Mouse (Mus musculus) left cerebral cortex, postnatal 36 days (tissue): ENCODE measurements around the gene Cntnap1. TPM values are rescaled to one million over a fixed set of nuclear protein-coding genes. Genes with fewer than 3 reads are reported as not detected.
A peak's percentile ranks its signal among the peaks of the same experiment; 100 is the strongest.

Experiments used
- DNase-seq, 2 experiments: peaks; one replicate each; pipeline ENCODE4 v3.0.0; 2021 to 2022; ENCODE audit warnings: low spot score in 2 of 2, mixed read lengths in 1 of 2
- intact Hi-C: fragments of 180-260 bp; cut with DNase I; formaldehyde crosslinking; loops from one replicate; pipeline ENCODE4 v1.15.1; 2025
- microRNA-seq: library from miRNA; unstranded; fragments of <30 nt; microRNA quantifications from one replicate; pipeline ENCODE4 v1.2.0, GENCODE M21; 2022
- total RNA-seq, 2 experiments: library from RNA; stranded (reverse); gene quantifications; 2 replicates each; pipeline ENCODE4 v1.2.3; 2021

The Cntnap1 gene
- total RNA-seq, 2 experiments from 2014 or later, result 167 to 172 TPM

GRCm38 (mm10) chr11:101233240-101233639 is 62.9 kb downstream of the Cntnap1 start:
- DNase-seq, result no peak
- intact Hi-C loops, result no loop called here

GRCm38 (mm10) chr11:101234124-101234523 is 63.8 kb downstream of the Cntnap1 start:
- intact Hi-C loops, result no loop called here
- DNase-seq, result no peak

- DNase-seq, result no peak
- intact Hi-C loops, result no loop called here
Observed at GRCm38 (mm10) chr11:101235429-101235828, 65.1 kb downstream of the Cntnap1 start.

GRCm38 (mm10) chr11:101236782-101237181 is 66.5 kb downstream of the Cntnap1 start:
- intact Hi-C loops, result no loop called here
- no peak for DNase-seq

GRCm38 (mm10) chr11:101238071-101238647 is 67.8 kb downstream of the Cntnap1 start:
- peak in 1 of 2 experiments; percentile 48 for DNase-seq

More at GRCm38 (mm10) chr11:101238071-101238647, 67.8 kb downstream of the Cntnap1 start:
- intact Hi-C loops, result no loop called here

Small RNA genes within 50 kb of the gene (microRNA-seq; reads per million reads assigned to microRNA genes)
- not detected for gene Gm27626

Other genes with a start within 250 kb of the Cntnap1 start
- 10 to 100 TPM; 29.6 to 44.7 TPM for gene Stat3, start 231.0 kb upstream of the Cntnap1 start, total RNA-seq
- gene Cavin1, start 199.6 kb upstream of the Cntnap1 start, total RNA-seq, result 10 to 100 TPM; 17.4 to 20.4 TPM
- gene Atp6v0a1, start 161.1 kb upstream of the Cntnap1 start, total RNA-seq, result 100 to 1,000 TPM; 439 to 446 TPM
- 1 to 10 TPM; 8.8 to 9.1 TPM for gene Naglu, start 100.5 kb upstream of the Cntnap1 start, total RNA-seq
- gene Hsd17b1, start 92.1 kb upstream of the Cntnap1 start, total RNA-seq, result under 1 TPM; 0.70 to 0.79 TPM
- gene Coasy, start 88.0 kb upstream of the Cntnap1 start, total RNA-seq, result 10 to 100 TPM; 22.7 to 26.3 TPM
- 10 to 100 TPM; 38.9 to 41.8 TPM for gene Mlx, start 83.2 kb upstream of the Cntnap1 start, total RNA-seq
- gene Psmc3ip, start 75.1 kb upstream of the Cntnap1 start, total RNA-seq, result 1 to 10 TPM; 2.1 to 3.1 TPM
- 10 to 100 TPM; 53.8 to 58.0 TPM for gene Retreg3, start 50.6 kb upstream of the Cntnap1 start, total RNA-seq
- gene Tubg1, start 50.6 kb upstream of the Cntnap1 start, total RNA-seq, result 10 to 100 TPM; 45.7 to 49.2 TPM
- 10 to 100 TPM; 49.7 to 62.4 TPM for gene Tubg2, start 14.6 kb upstream of the Cntnap1 start, total RNA-seq
- 10 to 100 TPM; 12.3 TPM for gene Plekhh3, start 828 bp downstream of the Cntnap1 start, total RNA-seq
- under 1 TPM in 1 of 2 experiments, not detected in 1; 0.37 TPM for gene Ccr10, start 4.9 kb downstream of the Cntnap1 start, total RNA-seq
- 10 to 100 TPM; 47.8 to 52.1 TPM for gene Ezh1, start 55.9 kb downstream of the Cntnap1 start, total RNA-seq
- gene Ramp2, start 75.5 kb downstream of the Cntnap1 start, total RNA-seq, result 10 to 100 TPM; 33.2 to 39.4 TPM
- gene Vps25, start 83.2 kb downstream of the Cntnap1 start, total RNA-seq, result 10 to 100 TPM; 62.0 to 63.0 TPM
- 1 to 10 TPM; 4.3 to 8.4 TPM for gene Wnk4, start 90.0 kb downstream of the Cntnap1 start, total RNA-seq
- gene Cntd1, start 108.5 kb downstream of the Cntnap1 start, total RNA-seq, result under 1 TPM; 0.42 to 0.84 TPM
- gene Coa3, start 108.6 kb downstream of the Cntnap1 start, total RNA-seq, result 100 to 1,000 TPM in 1 of 2 experiments, 10 to 100 TPM in 1; 97.7 to 112 TPM
- gene Becn1, start 131.8 kb downstream of the Cntnap1 start, total RNA-seq, result 100 to 1,000 TPM; 206 to 237 TPM
- 100 to 1,000 TPM; 114 to 133 TPM for gene Psme3, start 145.7 kb downstream of the Cntnap1 start, total RNA-seq
- gene Aoc2, start 154.5 kb downstream of the Cntnap1 start, total RNA-seq, result 1 to 10 TPM; 4.4 to 7.2 TPM
- under 1 TPM; 0.76 to 0.79 TPM for gene Aoc3, start 160.1 kb downstream of the Cntnap1 start, total RNA-seq
- gene G6pc, start 197.0 kb downstream of the Cntnap1 start, total RNA-seq, result not detected
- gene Aarsd1, start 247.1 kb downstream of the Cntnap1 start, total RNA-seq, result 10 to 100 TPM; 42.1 to 45.6 TPM